Mouse (Mus musculus) erythroid progenitor cell, adult 5-6 weeks (primary cell): ENCODE data around the gene Grip2. TPM values are rescaled to one million over a fixed set of nuclear protein-coding genes. Genes with fewer than 3 reads are reported as not detected.

Source experiments
- ATAC-seq: replicated peaks from 2 replicates; pipeline ENCODE4 v1.8.0; 2016; ENCODE audit warnings: moderate number of reproducible peaks, mild to moderate bottlenecking, moderate TSS enrichment, inconsistent platforms; ENCODE audit not compliant: poor library complexity, low FRiP score, severe bottlenecking
- total RNA-seq, 2 experiments: library from RNA; stranded (forward) in 1 of 2; stranded (reverse) in 1 of 2; fragments of 150-400 nt in 1 of 2; fragments of 186-747, 209-891 nt in 1 of 2; gene quantifications; 2 replicates each; pipeline versions ENCODE4 v1.2.3 to v1.2.4; 2015 to 2017; ENCODE audit warnings: low replicate concordance in 2 of 2

Gene Grip2
- total RNA-seq, 2 experiments from 2014 or later, result not detected

DNA sequence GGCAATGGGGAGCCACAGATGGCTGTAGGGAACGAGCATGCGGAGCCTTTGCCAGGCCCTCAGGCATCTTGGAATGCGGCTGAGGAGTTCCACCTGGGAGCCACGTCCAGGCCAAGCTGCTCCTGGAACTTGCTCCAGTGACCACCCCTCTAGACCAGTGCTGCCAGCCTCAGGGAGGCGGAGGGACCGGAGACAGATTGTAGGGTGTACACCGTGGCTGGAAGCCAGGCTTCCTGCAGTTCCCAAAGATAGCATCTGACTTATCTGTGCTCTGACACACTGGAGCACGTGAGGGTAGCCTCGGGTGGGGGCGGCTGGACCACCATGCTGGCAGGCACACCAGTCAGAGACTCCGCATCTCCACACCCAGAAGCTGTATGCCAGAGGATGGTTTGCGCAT, 28.6 kb downstream of the Grip2 start:
- no peak for ATAC-seq

- ATAC-seq, result no peak
Observed at GRCm38 (mm10) chr6:91796736-91797135, 30.3 kb downstream of the Grip2 start.

GRCm38 (mm10) chr6:91796064-91796463, 31.0 kb downstream of the Grip2 start:
- no peak for ATAC-seq

GRCm38 (mm10) chr6:91795640-91796039, 31.4 kb downstream of the Grip2 start:
- no peak for ATAC-seq

DNA sequence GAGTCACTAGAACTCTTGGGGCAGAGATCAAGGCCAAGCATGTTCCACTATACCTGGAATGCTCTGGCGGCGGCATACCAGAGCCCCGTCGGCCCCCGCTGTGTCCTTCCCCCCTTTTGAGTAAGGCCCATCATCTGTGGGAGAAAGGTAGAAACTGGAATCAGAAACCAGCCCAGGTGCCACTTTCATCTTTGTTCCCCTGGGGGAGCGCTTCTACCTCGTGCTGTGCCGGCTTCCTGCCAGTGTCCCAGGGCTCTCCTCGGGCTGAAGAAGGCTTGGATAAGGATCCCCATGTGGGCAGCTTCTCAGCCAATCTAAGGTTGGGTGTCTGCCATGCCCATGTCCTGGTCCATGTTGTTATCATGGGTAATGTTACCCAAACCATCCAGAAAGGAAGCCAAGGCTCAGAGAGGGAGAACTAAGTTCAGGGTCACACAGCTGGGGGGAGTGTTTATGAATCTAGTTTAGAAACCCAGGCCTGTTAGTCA, 38.7 kb downstream of the Grip2 start:
- ATAC-seq, result no peak

- ATAC-seq, result no peak
Observed at GRCm38 (mm10) chr6:91785018-91785417, 42.0 kb downstream of the Grip2 start.

- no peak for ATAC-seq
Observed at GRCm38 (mm10) chr6:91779206-91779605, 47.8 kb downstream of the Grip2 start.

GRCm38 (mm10) chr6:91776543-91776942, 50.5 kb downstream of the Grip2 start:
- ATAC-seq, result 0 out of 2 replicates have a peak, but pooled peaks have one; percentile 44

DNA sequence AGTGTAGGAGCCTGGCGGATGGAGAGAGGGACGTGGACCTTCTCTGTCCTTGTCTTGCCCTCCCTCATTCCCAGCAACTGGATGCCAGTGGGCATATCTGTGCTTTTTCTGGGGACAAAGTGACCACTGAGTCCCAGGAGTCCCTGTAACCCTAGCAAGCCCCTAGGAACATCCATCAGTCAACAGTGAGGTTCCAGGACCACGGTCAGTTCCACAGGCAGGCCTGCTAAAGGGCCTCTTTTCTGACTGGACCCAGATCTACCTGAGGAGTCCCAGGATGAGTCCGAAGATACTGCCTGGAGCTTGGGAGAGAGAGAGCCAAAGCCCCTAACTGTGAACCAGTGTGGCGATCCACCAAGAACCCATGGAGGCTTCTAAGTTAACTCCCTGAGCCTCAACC, 53.1 kb downstream of the Grip2 start:
- ATAC-seq, result no peak

GRCm38 (mm10) chr6:91767550-91767949, 59.5 kb downstream of the Grip2 start:
- ATAC-seq, result no peak

- ATAC-seq, result no peak
Observed at GRCm38 (mm10) chr6:91762051-91762742, 64.9 kb downstream of the Grip2 start.

DNA sequence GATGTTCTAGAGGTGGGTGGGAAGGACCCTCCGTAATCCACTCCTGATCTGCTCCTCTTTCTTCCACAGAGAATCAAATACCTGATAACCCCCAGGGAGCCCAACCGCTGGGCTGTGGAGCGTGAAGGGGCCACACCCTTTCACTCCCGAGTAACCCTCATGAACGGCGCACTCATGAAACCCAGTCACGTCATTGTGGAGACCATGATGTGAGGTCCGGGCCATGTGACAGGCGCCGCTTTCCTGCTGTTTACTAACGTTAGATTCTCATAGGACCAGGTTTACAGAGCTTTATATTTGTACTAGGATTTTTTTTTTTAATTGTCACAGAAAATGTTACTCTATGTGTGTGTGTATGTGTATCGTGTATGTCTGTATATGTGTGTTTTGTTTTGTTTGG, 72.2 kb downstream of the Grip2 start:
- no peak for ATAC-seq

DNA sequence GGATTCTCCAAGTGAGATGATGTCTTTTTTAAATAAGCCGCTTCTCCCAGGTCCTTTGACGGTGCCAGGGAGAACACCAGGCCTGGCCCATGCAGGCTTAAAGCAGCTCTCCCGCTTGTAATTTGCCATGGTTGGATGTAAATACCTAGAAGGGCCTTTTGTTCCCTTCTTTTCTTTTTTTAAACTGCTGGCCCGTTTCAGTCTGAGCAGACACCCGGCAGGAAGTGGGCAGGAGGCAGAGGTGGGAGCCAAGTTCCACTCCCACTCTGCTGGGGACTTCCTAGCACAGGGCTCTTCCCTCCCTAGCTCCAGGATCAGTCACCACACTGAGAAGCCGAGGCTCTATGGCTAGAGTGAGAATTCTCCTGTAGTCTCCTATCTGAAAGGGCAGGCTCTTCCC, 73.0 kb downstream of the Grip2 start:
- no peak for ATAC-seq

DNA sequence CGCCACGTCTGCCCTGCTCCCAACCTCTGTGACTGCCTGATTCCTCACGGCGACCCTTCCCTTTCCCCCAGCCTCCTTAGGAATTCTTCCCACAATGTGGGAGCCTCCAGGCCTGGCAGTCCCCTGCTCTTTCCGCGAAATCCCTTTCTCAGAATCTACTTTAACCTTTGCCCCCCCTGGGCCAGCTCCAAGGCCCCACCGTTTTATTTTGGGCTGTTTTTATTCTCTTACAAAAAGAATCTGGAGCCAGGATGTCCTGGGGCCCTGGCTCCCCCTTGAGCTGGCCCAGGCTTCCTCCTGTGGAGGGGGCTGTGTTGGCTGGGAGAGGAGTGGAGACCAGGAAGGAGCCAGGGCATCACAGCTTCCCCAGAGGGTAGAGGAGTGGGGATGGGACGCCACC, 74.2 kb downstream of the Grip2 start:
- no peak for ATAC-seq

GRCm38 (mm10) chr6:91750976-91751375, 76.1 kb downstream of the Grip2 start:
- ATAC-seq, result no peak

GRCm38 (mm10) chr6:91746776-91747175, 80.3 kb downstream of the Grip2 start:
- ATAC-seq, result no peak

DNA sequence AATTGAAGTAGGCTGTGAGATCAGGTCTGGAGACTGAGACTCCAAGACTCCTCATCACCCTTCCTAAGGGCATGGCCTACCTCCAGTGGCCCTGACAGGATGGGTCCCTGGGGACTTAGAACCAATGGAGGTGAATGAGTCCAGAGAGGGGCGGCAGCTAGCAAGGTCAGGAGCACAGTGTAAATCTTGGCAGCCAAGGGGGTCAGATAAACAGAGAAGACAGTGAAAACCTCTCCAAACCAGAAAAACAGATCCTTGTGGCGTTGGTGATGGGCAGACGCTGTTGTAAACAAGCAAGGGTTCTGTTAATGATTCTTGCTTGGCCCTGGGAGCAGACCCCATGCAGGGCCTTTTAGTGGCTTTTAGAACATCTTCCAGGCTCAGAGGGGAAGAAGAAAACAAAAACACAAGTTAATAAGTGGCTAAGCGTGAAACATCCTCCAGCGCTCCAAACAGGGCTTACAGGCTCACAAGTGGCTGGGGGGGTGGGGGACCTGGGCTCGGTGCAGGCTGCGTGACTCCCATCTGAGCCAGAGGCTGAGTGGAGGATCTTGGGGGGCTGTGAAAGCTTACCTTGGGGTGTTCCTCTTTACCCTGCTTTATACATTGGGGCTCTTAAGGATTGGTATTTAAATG, 81.0 kb downstream of the Grip2 start:
- ATAC-seq, result no peak

- ATAC-seq, result no peak
Observed at GRCm38 (mm10) chr6:91745246-91745645, 81.8 kb downstream of the Grip2 start.

DNA sequence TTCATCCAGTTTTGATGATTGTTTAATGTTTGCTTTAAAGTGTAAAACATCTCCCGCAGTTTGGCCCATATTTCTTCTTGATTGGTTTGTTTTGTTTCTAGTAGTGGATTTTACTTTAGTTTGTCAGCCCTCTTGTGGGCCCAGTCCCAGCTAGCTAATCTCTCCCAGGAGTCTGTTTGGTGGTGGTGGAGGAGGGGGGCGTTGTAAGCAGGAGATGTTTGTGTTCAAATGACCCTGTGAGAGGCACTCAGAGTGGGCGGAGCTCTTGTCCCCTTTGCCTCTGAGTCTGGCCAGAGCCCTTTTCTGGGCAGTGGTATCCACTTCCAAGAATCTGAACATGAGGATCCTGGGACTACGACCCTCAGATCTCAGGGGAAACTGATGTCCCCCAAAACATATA, 83.2 kb downstream of the Grip2 start:
- ATAC-seq, result no peak

GRCm38 (mm10) chr6:91742995-91743394, 84.1 kb downstream of the Grip2 start:
- ATAC-seq, result no peak

DNA sequence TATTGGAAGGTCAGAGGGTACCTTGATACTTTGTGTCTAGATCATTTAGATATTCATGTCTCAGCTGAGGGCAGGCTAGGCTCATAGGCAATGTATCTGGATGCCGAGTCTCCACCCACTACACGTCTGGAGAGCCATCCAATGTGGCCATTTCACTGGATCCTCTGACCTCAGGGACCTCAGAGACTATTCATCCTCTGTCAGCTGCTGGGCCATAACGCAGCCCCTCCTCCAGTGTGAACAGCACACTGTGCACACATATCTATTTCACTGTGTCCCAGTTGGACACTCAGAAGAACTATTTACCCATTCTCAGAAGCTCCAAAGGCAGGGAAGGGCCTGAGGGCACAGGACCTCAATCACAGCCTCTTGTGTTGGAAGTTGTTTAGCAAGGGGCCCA, 84.6 kb downstream of the Grip2 start:
- no peak for ATAC-seq

- peak; percentile 61 for ATAC-seq
Observed at GRCm38 (mm10) chr6:91741046-91741445, 86.0 kb downstream of the Grip2 start.
